Mouse (Mus musculus): ENCODE results near the gene Slc52a3.

Gene Slc52a3

DNA sequence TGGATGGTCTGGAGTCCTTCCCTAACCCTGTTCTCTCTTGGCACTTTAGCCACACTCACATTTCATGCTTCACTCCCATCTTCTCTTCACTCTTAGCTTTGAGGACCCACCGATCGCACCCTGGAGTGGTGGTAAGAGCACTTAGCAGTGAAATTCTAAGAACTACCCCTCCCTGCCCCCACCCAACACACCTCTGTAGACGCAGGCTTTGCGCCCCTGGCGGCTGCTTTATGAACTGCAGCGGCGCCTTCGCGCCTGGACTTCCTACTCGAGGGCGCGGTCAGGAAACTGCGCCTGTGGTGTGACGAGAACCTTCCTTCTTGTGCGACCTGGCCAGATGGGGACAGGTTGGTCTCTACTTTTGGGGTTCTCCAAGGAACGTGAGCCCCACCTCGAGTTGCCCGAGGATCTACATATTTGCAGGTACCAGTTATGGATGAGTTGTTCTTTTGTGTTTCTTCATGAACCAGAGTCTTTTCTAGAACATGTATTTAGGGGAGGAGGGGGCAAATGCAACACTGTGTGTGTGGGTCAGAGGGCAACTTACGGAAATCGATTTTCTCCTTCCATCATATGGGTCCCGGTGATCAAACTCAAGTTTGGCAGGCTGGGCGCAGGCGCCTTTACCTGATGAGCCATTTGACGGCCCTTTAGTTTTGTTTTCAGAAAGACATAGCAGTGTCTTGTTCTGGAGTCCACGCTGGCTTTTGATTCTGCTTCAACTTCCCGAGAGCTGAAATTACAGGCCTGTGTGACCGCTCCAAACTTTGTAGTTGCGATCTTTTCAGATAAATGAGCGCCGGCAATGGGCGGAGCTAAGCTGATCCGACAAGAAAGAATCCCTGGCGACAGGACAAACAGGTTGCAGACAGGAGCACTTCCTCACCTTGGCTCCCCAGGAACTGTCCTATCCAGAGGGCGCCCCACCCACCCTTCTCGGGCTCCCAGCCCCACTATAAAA lies at the start of gene Slc52a3:
Slc52a3 (plus strand) TSS at position 283 of the 961 bp plus-strand sequence.
- DNase-seq: peak; percentile 82 to 90

GRCm38 (mm10) chr2:151947617-151948016 lies 48.7 kb upstream of the Slc52a3 start:
- DNase-seq: no peak

GRCm38 (mm10) chr2:151948311-151948710 lies 48.0 kb upstream of the Slc52a3 start:
- DNase-seq: no peak

DNA sequence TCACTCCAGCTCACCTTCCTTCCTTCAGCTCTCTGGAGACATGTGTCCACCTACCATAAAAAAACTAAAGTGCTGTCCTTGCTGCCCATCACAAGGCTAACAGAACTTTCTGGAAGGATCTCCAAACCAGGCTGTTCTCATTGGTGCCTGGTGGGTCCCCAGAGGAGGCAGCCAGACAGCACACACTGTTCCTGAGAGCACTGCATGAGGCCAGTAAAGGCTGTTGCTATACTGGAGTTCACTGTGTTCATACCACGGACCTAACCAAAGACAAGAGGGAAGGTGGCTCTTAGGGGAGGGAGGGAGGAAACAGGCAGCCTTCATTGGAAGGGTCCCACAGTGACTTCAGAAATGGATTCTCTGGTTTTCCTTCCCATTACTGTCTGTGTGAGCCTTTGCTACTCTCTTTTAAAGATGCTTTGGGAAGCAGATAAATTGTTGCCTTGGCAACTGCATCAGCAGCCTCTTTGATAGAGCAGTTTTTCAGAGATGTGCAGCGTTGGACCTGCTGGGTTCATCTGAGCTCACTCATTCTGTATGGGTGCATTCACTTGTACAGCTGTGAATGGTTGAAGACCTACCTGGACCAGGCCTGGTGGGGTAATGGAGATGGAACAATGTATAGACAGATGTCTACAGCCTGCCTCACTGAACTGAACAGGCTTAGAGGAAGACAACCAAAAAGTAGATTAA lies 47.1 kb upstream of the Slc52a3 start:
- DNase-seq: no peak

DNA sequence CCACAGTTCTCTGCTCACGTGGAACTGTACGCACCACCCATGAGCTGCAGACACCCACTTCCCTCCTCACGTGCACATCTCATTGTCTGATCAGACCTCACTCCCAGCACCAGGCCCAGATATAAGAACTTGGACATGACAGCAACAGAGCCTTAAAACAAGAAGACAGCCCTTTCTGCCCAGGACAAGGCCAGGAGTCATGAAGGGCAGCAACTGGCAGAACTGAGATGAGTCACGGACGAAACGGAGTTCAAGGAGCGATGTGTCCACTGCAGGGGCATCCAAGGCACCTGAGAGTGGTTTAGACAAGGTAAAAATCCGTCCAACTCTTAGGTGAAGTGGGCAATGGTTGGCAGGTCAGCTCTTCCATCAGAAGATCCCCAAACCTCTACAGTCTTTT lies 42.6 kb upstream of the Slc52a3 start:
- DNase-seq: no peak

GRCm38 (mm10) chr2:151956500-151957137 lies 39.7 kb upstream of the Slc52a3 start:
- no peak for DNase-seq

- DNase-seq: no peak
Measured at GRCm38 (mm10) chr2:151959274-151959673, 37.0 kb upstream of the Slc52a3 start.

- no peak for DNase-seq
Measured at GRCm38 (mm10) chr2:151961284-151962196, 34.8 kb upstream of the Slc52a3 start.

GRCm38 (mm10) chr2:151962474-151962873 lies 33.8 kb upstream of the Slc52a3 start:
- DNase-seq: peak; percentile 77 to 84

DNA sequence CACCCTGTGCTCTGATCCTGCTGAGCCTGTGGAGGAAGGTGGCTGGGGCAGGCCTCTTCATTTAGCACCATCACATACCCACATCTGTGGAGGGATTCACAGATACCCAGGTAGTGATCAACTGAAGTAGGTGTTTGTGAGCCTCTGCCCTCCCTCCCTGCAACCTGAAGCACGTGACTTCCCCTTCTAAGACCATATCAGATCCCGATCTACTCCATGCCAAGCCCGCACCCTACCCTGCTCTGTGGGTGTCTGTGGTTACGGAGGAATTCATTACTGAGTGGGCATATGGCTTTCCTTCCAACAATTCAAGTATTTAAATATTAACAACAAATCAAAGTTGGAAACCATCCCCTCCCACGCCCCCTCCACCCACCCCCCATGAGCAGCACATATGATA lies 33.0 kb upstream of the Slc52a3 start:
- DNase-seq: no peak

DNA sequence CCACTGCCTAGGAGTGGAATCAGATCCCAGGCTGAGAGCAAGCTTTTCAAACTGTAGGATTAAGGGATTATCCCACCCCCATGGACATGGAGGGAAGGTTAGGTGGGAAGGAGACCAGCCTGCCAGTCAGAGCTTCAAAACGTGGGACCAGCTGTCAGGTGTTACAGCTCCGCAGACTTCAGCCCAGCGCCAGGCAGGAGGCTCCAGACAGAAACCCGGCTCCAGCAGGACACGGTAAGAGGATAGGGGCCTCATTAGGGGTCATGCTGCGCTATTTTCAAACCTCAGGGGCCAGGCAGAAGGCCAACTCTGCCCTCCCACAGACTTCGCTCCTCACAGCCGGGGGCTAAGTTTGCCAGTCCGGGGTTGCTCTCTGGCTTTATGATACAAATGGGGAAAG lies 32.3 kb upstream of the Slc52a3 start:
- no peak for DNase-seq

- DNase-seq: no peak
Measured at GRCm38 (mm10) chr2:151967176-151967750, 29.0 kb upstream of the Slc52a3 start.

DNA sequence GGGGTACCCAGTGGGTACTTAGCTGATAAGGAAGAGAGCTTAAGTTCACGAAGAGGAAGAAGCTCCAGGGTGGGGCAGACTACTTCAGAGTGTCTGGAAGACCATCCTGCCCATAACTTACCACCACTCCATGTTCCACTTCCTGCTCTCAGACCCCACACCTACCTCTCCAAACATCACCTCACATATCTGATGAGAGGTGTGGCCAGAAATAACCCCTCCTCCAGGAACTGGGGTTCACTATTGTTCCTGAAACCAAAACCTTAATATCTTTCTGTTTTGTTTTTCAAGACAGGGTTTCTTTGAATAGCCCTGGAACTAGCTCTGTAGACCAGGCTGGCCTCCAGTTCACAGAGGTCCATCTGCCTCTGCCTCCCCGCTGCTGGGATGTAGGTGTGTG lies 28.5 kb upstream of the Slc52a3 start:
- no peak for DNase-seq

- DNase-seq: no peak
Measured at GRCm38 (mm10) chr2:151968451-151968850, 27.9 kb upstream of the Slc52a3 start.

DNA sequence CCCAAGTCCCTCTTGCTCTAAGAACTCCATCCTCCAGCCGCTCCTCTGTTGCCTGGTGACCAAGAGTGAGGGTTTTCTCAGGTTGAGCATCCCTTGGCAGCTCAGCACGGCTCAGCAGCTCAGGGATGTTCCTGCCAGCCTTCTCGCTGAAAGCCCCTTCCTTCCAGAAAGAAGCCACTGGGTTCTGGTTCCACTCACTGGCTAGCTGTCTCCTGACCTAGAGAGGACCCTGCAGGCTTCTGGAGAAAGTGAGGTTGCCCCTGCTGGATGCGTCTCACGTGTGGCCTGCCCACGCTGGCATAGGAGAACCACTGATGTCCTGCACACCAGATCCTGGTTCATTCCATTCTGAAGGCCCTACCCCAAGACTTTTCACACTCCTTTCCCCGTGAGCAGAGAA lies 27.3 kb upstream of the Slc52a3 start:
- no peak for DNase-seq

DNA sequence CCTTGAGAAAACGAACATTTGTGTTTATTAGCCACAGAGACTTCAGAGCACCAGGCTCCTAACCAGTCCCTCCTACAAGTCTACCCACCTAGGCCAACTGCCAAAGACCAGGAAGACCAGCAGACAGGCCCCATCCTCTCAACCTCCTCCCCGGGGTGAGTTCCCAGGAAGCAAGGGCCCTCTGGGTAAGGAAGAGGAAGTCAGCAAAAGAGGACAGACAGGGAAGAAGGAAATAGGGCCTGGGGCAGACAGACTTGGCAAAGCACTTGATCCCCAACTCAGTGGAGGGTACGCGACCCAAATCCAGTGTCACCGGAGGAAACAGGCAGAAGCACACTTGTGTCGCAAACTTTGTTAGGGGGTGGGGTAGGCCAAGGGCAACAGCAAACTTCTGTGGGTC lies 26.9 kb upstream of the Slc52a3 start:
- DNase-seq: no peak

- peak; percentile 64 to 73 for DNase-seq
Measured at GRCm38 (mm10) chr2:151970191-151971172, 25.8 kb upstream of the Slc52a3 start.

DNA sequence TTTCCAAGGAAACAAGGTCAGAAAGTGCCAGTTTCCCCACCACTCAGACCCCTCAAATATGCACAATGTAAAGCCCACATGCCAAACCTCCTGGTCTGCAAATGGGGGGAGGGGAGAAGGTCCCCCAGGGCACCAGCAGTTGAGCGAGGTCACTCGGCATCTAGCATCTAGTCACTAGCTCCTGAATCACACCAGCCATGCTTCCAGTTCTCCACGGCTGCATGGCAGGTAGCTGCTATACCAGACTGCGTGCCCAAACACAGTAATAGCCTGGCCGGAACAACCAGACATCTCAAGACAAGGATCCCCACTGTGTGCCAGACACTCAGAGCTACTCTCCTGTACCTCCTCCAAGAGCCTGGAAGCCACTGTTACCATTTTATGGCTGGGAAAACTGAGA lies 24.6 kb upstream of the Slc52a3 start:
- DNase-seq: no peak

GRCm38 (mm10) chr2:151972880-151973594 lies 23.3 kb upstream of the Slc52a3 start:
- DNase-seq: no peak
